Mouse (Mus musculus) urinary bladder, postnatal 36 days (tissue): Measurements from ENCODE around the gene Dnttip1.
"Not testable (repeated sequence)": the region's sequence is repeated elsewhere in the genome, so short reads cannot be mapped to it uniquely, and the experiment has no call there.

Experiments used
- DNase-seq, 2 experiments: peaks; one replicate each; pipeline ENCODE4 v3.0.0; 2022; ENCODE audit warnings: low spot score in 2 of 2, mixed read lengths in 1 of 2

Gene Dnttip1

GRCm38 (mm10) chr2:164779481-164780086 lies 33.8 kb downstream of the Dnttip1 start, which contains the start of gene Tnnc2:
TSS of gene Tnnc2 (minus strand) at chr2:164779967.
- DNase-seq, result no peak

GRCm38 (mm10) chr2:164781876-164782275 lies 36.1 kb downstream of the Dnttip1 start:
- DNase-seq, result no peak

- DNase-seq, result no peak
Observed at GRCm38 (mm10) chr2:164783926-164784581, 38.3 kb downstream of the Dnttip1 start.

- DNase-seq, result no peak
Observed at GRCm38 (mm10) chr2:164784869-164785420, 39.2 kb downstream of the Dnttip1 start.

GRCm38 (mm10) chr2:164785481-164786387 lies 40.0 kb downstream of the Dnttip1 start, which contains the start of gene Snx21:
TSS of gene Snx21 (plus strand) at chr2:164785823.
- peak; percentile 83 to 93 for DNase-seq

GRCm38 (mm10) chr2:164786388-164786885 lies 40.7 kb downstream of the Dnttip1 start:
- no peak for DNase-seq

GRCm38 (mm10) chr2:164787032-164787431 lies 41.2 kb downstream of the Dnttip1 start:
- DNase-seq, result no peak

- DNase-seq, result no peak
Observed at GRCm38 (mm10) chr2:164787779-164788178, 42.0 kb downstream of the Dnttip1 start.

- DNase-seq, result no peak
Observed at GRCm38 (mm10) chr2:164788411-164788810, 42.6 kb downstream of the Dnttip1 start.

- peak in 1 of 2 experiments; percentile 49 for DNase-seq
Observed at GRCm38 (mm10) chr2:164790451-164790850, 44.7 kb downstream of the Dnttip1 start.

GRCm38 (mm10) chr2:164791841-164792261 lies 46.1 kb downstream of the Dnttip1 start:
- DNase-seq, result no peak

GRCm38 (mm10) chr2:164792400-164793190 lies 46.8 kb downstream of the Dnttip1 start:
- DNase-seq, result no peak

GRCm38 (mm10) chr2:164793236-164793635 lies 47.5 kb downstream of the Dnttip1 start:
- DNase-seq, result no peak

- no peak for DNase-seq
Observed at GRCm38 (mm10) chr2:164793772-164794171, 48.0 kb downstream of the Dnttip1 start.

GRCm38 (mm10) chr2:164794293-164794692 lies 48.5 kb downstream of the Dnttip1 start:
- peak in 1 of 2 experiments; percentile 74 for DNase-seq

GRCm38 (mm10) chr2:164795868-164796267 lies 50.1 kb downstream of the Dnttip1 start:
- DNase-seq, result no peak

GRCm38 (mm10) chr2:164798554-164798953 lies 52.8 kb downstream of the Dnttip1 start:
- DNase-seq, result not testable (repeated sequence)

GRCm38 (mm10) chr2:164800252-164801004 lies 54.6 kb downstream of the Dnttip1 start:
- no peak for DNase-seq

GRCm38 (mm10) chr2:164803201-164803920 lies 57.6 kb downstream of the Dnttip1 start:
- no peak for DNase-seq
